Mouse (Mus musculus) lung, adult 2 months (tissue): ENCODE measurements around the gene Fkbp10.

Experiments used
- CTCF ChIP-seq: fragments of 200-500 bp; IDR thresholded peaks from 2 replicates; pipeline ENCODE4 v1.5.1; 2011; ENCODE audit warnings: mild to moderate bottlenecking, low read length, control low read depth; ENCODE audit not compliant: insufficient read depth
- POLR2A ChIP-seq: fragments of 200-500 bp; IDR thresholded peaks from 2 replicates; pipeline ENCODE4 v1.6.1; 2011; ENCODE audit warnings: low read depth, mild to moderate bottlenecking, control low read depth, low read length, borderline replicate concordance; ENCODE audit errors: extremely low read depth

DNA sequence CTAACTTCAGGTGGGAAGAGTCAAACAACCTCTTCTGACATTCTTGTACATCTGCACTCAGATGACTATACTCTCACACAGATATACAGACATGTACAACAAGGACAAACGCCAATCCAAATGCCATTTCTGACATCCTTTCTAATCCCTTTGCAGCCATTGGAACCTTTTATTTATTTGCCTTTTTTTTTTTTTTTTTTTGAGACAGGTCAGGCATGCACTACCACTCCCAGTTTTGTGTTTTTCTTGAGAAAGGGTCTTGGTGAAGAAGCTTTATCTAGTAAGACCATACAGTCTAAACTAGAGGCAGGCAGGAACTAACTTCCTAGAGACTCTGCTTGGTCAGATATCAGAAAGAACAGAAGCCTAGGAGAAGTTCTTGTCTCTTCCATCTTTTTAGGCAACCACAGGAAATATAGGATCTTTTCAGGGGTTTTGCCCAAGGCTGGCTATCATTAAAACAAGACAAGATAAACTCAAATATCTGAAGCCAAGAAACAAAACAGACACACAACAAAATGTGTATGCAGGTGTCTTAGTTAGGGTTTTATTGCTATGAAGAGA, 49.8 kb downstream of the Fkbp10 start:
- no peak for TF ChIP-seq CTCF
- TF ChIP-seq POLR2A: no peak
